8 mouse cellular contexts compared by ENCODE assay signal in genomic region chr17:36235300-36235699, GRCm38 (mm10).
DNase-seq lines count a peak whose midpoint lies in the region.

No protein-coding gene starts in this region.

- DNase-seq in CD4-positive helper T cell, adult 2 months (ENCODE audit: low read depth, low spot score), result peak; percentile 72
- DNase-seq in R1 (ENCODE audit: low read depth, low spot score), result peak; percentile 34
- DNase-seq in induced T-regulatory cell, adult 2 months (ENCODE audit: low read depth), result peak; percentile 84
- peak; percentile 66 for DNase-seq in kidney, adult 9 months
- peak; percentile 52 to 67 for DNase-seq in lung, adult 18-20 months
- DNase-seq in naive thymus-derived CD4-positive, alpha-beta T cell, adult 2 months (ENCODE audit: low read depth), result peak; percentile 67
- peak; percentile 48 to 63 for DNase-seq in thymus, postnatal 10 days (ENCODE audit: low spot score in 2 of 2)
- DNase-seq in urinary bladder, postnatal 14 days (ENCODE audit: low spot score), result peak; percentile 46

Comparison
In these comparisons a context has a peak if more than half of its experiments do, and no peak if none do; other contexts are left out.
1. Peak in every context shown above with its lines: DNase-seq.
2. DNase-seq: peak in every context shown above with its lines; median percentile 84 in induced T-regulatory cell, adult 2 months; 72 in CD4-positive helper T cell, adult 2 months; 67 in naive thymus-derived CD4-positive, alpha-beta T cell, adult 2 months; 66 in kidney, adult 9 months; 60 in lung, adult 18-20 months; 56 in thymus, postnatal 10 days; 46 in urinary bladder, postnatal 14 days; 34 in R1.